In the genomic region with DNA sequence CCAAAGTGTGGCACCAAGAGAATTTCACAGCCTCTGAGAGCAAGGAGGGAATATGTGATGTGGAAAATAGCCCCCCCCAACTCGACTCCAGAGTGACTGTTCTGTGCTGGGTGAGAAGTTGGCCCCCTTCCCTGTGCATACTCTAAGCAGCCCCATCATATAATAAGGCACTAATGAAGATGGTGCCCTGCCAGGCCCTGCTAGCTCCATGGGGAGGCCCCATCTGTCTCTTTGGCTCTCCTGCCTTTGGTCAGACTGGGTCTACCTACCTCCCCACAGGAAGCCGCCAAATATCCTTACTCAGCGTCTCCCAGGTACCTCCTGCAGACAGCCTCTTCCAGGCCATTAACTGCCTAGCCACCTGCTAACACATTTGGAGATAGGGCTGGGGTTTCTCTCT, we compare ENCODE assay signal across 36 mouse cellular contexts. TPM values are rescaled to one million over a fixed set of nuclear protein-coding genes. Genes with fewer than 3 reads are reported as not detected.
DNase-seq lines count a peak whose midpoint lies in the region; ATAC-seq and TF ChIP-seq lines count a peak whose summit lies in the region.
"Had no signal": no experiment of that assay in that cellular context is flagged by ENCODE, and none has a peak within 500 bp of the region (broad histone marks: within the 10 kb centered on the region; RNA-seq: fewer than 3 reads in every experiment).

No protein-coding gene starts in this region.

- H3K4me2 ChIP-seq in intestine, embryonic 16.5 days (ENCODE audit: low read depth, low read length) = no peak overlapping the region
- no peak overlapping the region for H3K4me2 ChIP-seq in liver, postnatal 0 days (ENCODE audit: low read depth, low read length)
- H3K4me2 ChIP-seq: embryonic facial prominence, embryonic 15.5 days; forebrain, embryonic 13.5 days; intestine, embryonic 15.5 days; liver, embryonic 13.5 days; midbrain, embryonic 13.5 days had no signal

- peaks cover 6% of the 10 kb centered on the region; the same call in 1 of the 2 replicates for H3K27me3 ChIP-seq in intestine, embryonic 16.5 days (replicated peaks; ENCODE audit: control insufficient read depth, insufficient read depth, low read length)
- peaks cover 7% of the 10 kb centered on the region; the same call in 1 of the 2 replicates for H3K27me3 ChIP-seq in liver, postnatal 0 days (ENCODE audit: insufficient read depth, low read length)

- TF ChIP-seq EP300 in liver, postnatal 0 days (IDR thresholded peaks at IDR 0.05; ENCODE audit: low read depth) = no peak

- intact Hi-C loops in left cerebral cortex, postnatal 4 days (cut with DNase I) = no loop called here

- no peak overlapping the region for H3K4me3 ChIP-seq in intestine, embryonic 16.5 days (ENCODE audit: low read length)
- H3K4me3 ChIP-seq in layer of hippocampus, adult 2 months = no peak overlapping the region
- no peak overlapping the region for H3K4me3 ChIP-seq in liver, postnatal 0 days (ENCODE audit: low read depth, low read length)
- H3K4me3 ChIP-seq: embryonic facial prominence, embryonic 10.5 days; embryonic facial prominence, embryonic 15.5 days; forebrain, embryonic 13.5 days; hindbrain, embryonic 10.5 days; intestine, embryonic 15.5 days; left cerebral cortex, adult 2 months; liver, embryonic 13.5 days; midbrain, embryonic 13.5 days had no signal

- no peak overlapping the region for H3K27ac ChIP-seq in intestine, embryonic 16.5 days (ENCODE audit: low read length)
- H3K27ac ChIP-seq in layer of hippocampus, adult 2 months = no peak overlapping the region
- no peak overlapping the region for H3K27ac ChIP-seq in liver, postnatal 0 days (ENCODE audit: low read depth)
- H3K27ac ChIP-seq: embryonic facial prominence, embryonic 10.5 days; embryonic facial prominence, embryonic 15.5 days; forebrain, embryonic 13.5 days; hindbrain, embryonic 10.5 days; intestine, embryonic 15.5 days; left cerebral cortex, adult 2 months; liver, embryonic 13.5 days; macrophage; midbrain, embryonic 13.5 days had no signal

- H3K9ac ChIP-seq in intestine, embryonic 16.5 days (ENCODE audit: low read depth, low read length) = no peak overlapping the region
- H3K9ac ChIP-seq in liver, postnatal 0 days (replicated peaks) = no peak overlapping the region
- H3K9ac ChIP-seq: embryonic facial prominence, embryonic 15.5 days; forebrain, embryonic 13.5 days; intestine, embryonic 15.5 days; liver, embryonic 13.5 days; midbrain, embryonic 13.5 days had no signal

- DNase-seq in cerebellum, postnatal 4 days (ENCODE audit: low spot score in 2 of 2) = no peak
- DNase-seq in left cerebral cortex, postnatal 4 days = peak; percentile 72
- no peak for DNase-seq in left cerebral cortex, adult 8-10 months (ENCODE audit: low spot score in 2 of 2)
- peak; percentile 88 for DNase-seq in cerebellum, adult 9-11 months
- no peak for DNase-seq in layer of hippocampus, adult 2 months (ENCODE audit: low spot score in 2 of 2)
- no peak for DNase-seq in liver, postnatal 0 days
- DNase-seq: adrenal gland, postnatal 10 days; heart, postnatal 14 days; kidney, postnatal 14 days; liver, embryonic 13.5 days; lung, adult 2 months; lung, postnatal 10 days; thymus, postnatal 4 days had no signal

- H3K4me1 ChIP-seq in intestine, embryonic 16.5 days (ENCODE audit: control insufficient read depth, insufficient read depth, low read length) = peaks cover 5% of the 10 kb centered on the region
- H3K4me1 ChIP-seq in liver, postnatal 0 days (ENCODE audit: insufficient read depth) = peaks cover 9% of the 10 kb centered on the region

- no peaks in the 10 kb centered on the region for H3K9me3 ChIP-seq in intestine, embryonic 16.5 days (ENCODE audit: control insufficient read depth, low read length)
- no peaks in the 10 kb centered on the region for H3K9me3 ChIP-seq in liver, postnatal 0 days (ENCODE audit: low read length)
- H3K9me3 ChIP-seq: embryonic facial prominence, embryonic 10.5 days; embryonic facial prominence, embryonic 15.5 days; forebrain, embryonic 13.5 days; hindbrain, embryonic 10.5 days; intestine, embryonic 15.5 days; liver, embryonic 13.5 days; midbrain, embryonic 13.5 days had no signal

- WGBS in intestine, embryonic 16.5 days = 63% methylated on average over 3 of the region's 3 CpGs
- 61% methylated on average over 3 of the region's 3 CpGs for WGBS in liver, postnatal 0 days (ENCODE audit: insufficient replicate concordance)

- H3K36me3 ChIP-seq in intestine, embryonic 16.5 days (ENCODE audit: control insufficient read depth, insufficient read depth, low read length) = no peaks in the 10 kb centered on the region
- H3K36me3 ChIP-seq in liver, postnatal 0 days (replicated peaks; ENCODE audit: insufficient read depth, low read length) = no peaks in the 10 kb centered on the region
- H3K36me3 ChIP-seq: embryonic facial prominence, embryonic 10.5 days; embryonic facial prominence, embryonic 15.5 days; hindbrain, embryonic 10.5 days; intestine, embryonic 15.5 days; liver, embryonic 13.5 days; midbrain, embryonic 13.5 days had no signal

- ATAC-seq in cerebellum, adult (ENCODE audit: insufficient number of reproducible peaks, low FRiP score, low TSS enrichment) = peak; percentile 60
- no peak for ATAC-seq in intestine, embryonic 16.5 days
- ATAC-seq in liver, postnatal 0 days = no peak
- ATAC-seq: forebrain, embryonic 13.5 days; hindbrain, embryonic 16.5 days; intestine, embryonic 15.5 days; midbrain, embryonic 13.5 days had no signal

- no peak for TF ChIP-seq CTCF in layer of hippocampus, adult 2 months (conservative IDR thresholded peaks at IDR 0.05)
- TF ChIP-seq CTCF in liver, postnatal 0 days (IDR thresholded peaks at IDR 0.05; ENCODE audit: low read depth) = no peak

RNA-seq across cellular contexts. Expression of gene Osbpl5, which starts 2.2 kb away (rescaled TPM):
- total RNA-seq in left cerebral cortex, postnatal 4 days (2021) = 10 to 100 TPM; 67.5 to 84.1 TPM
- 10 to 100 TPM; 32.1 to 43.1 (median 38.2) TPM for total RNA-seq in left cerebral cortex, adult 8-10 months (2022)
- polyA plus RNA-seq in intestine, embryonic 16.5 days (2015; fragmentation: Nextera tagmentation; extraction: Ambion mirVana) = 26.4 and 29.0 TPM in 2 replicates
- total RNA-seq in layer of hippocampus, adult 2 months (2021) = 10 to 100 TPM; 18.0 to 24.4 TPM
- polyA plus RNA-seq in liver, postnatal 0 days (2015; fragmentation: Nextera tagmentation; extraction: Ambion mirVana) = 1.4 and 1.6 TPM in 2 replicates

RNA-seq across cellular contexts. Expression of gene Mrgprg, which starts 7.8 kb away (rescaled TPM):
- not detected for total RNA-seq in left cerebral cortex, postnatal 4 days (2021)
- total RNA-seq in left cerebral cortex, adult 8-10 months (2022) = not detected
- polyA plus RNA-seq in intestine, embryonic 16.5 days (2015; fragmentation: Nextera tagmentation; extraction: Ambion mirVana) = not detected in 2 replicates
- not detected for total RNA-seq in layer of hippocampus, adult 2 months (2021)
- not detected in 2 replicates for polyA plus RNA-seq in liver, postnatal 0 days (2015; fragmentation: Nextera tagmentation; extraction: Ambion mirVana)
- total RNA-seq: CH12.LX; ES-E14; gastrocnemius, postnatal 4 days; heart, postnatal 14 days; layer of hippocampus, postnatal 10 days; left cerebral cortex, adult 2 months; left cerebral cortex, postnatal 36 days; megakaryocyte-erythroid progenitor cell, adult 5-6 weeks; monocyte, adult 5-6 weeks had no signal
- polyA plus RNA-seq: C2C12; embryonic facial prominence, embryonic 10.5 days; embryonic facial prominence, embryonic 15.5 days; forebrain, embryonic 13.5 days; heart, embryonic 14.5 days; hindbrain, embryonic 10.5 days; hindbrain, embryonic 16.5 days; intestine, embryonic 15.5 days; kidney, embryonic 14.5 days; limb, embryonic 14.5 days; liver, embryonic 13.5 days; lung, adult 2 months; macrophage; midbrain, embryonic 13.5 days; neural tube, embryonic 14.5 days had no signal

RNA-seq across cellular contexts. Expression of gene Mrgpre, which starts 25.3 kb away (rescaled TPM):
- total RNA-seq in left cerebral cortex, postnatal 4 days (2021) = 10 to 100 TPM; 15.3 to 16.5 TPM
- total RNA-seq in left cerebral cortex, adult 8-10 months (2022) = 1 to 10 TPM; 7.0 to 8.4 (median 7.8) TPM
- polyA plus RNA-seq in intestine, embryonic 16.5 days (2015; fragmentation: Nextera tagmentation; extraction: Ambion mirVana) = 1.4 and 1.5 TPM in 2 replicates
- total RNA-seq in layer of hippocampus, adult 2 months (2021) = 1 to 10 TPM; 5.9 to 6.5 TPM
- polyA plus RNA-seq in liver, postnatal 0 days (2015; fragmentation: Nextera tagmentation; extraction: Ambion mirVana) = 0.08 and 0.15 TPM in 2 replicates

Comparison
In these comparisons a context has a peak if more than half of its experiments do, and no peak if none do; other contexts are left out.
1. DNase-seq: peak in left cerebral cortex, postnatal 4 days (single experiment) and cerebellum, adult 9-11 months (single experiment); none in cerebellum, postnatal 4 days (0 of 2), left cerebral cortex, adult 8-10 months (0 of 2), layer of hippocampus, adult 2 months (0 of 2) and liver, postnatal 0 days (single experiment).